Mouse (Mus musculus): ENCODE data around the gene Ttc28. TPM values are rescaled to one million over a fixed set of nuclear protein-coding genes. Genes with fewer than 3 reads are reported as not detected.
"Not testable (repeated sequence)": the region's sequence is repeated elsewhere in the genome, so short reads cannot be mapped to it uniquely, and the experiment has no call there.

Ttc28 gene
- 0.83 and 2.7 TPM in 2 replicates for total RNA-seq (2014; rRNA removed)
- polyA plus RNA-seq (2012; rRNA removed), result 0.45 and 0.81 TPM in 2 replicates

- no peak for DNase-seq (ENCODE audit: extremely low read depth, low read depth, low spot score)
- Histone ChIP-seq H3K79me2 (ENCODE audit: control insufficient read depth, insufficient read depth, low read length) (no peaks in the 10 kb centered on the region), H3K4me3 (ENCODE audit: insufficient read depth, low read depth, low read length) (peak within 1 kb of the TSS; percentile 65), H3K9ac (ENCODE audit: low read depth, low read length) (peak within 1 kb of the TSS; percentile 93), H3K27ac (replicated peaks; ENCODE audit: insufficient read depth, low read depth, low read length) (no peak within 1 kb of the TSS), H3K4me1 (ENCODE audit: control insufficient read depth, insufficient read depth, low read length) (peaks cover 2% of the 10 kb centered on the region; the same call in 1 of the 2 replicates), H3K27me3 (ENCODE audit: control insufficient read depth, insufficient read depth, low read length) (no peaks in the 10 kb centered on the region), H3K36me3 (ENCODE audit: control insufficient read depth, insufficient read depth, low read length) (no peaks in the 10 kb centered on the region)
- 1% methylated on average over 87 of the region's 101 CpGs for WGBS
- TF ChIP-seq CTCF (IDR thresholded peaks at IDR 0.05; ENCODE audit: low read depth, low read length), result no peak
- no peak for TF ChIP-seq POLR2A (IDR thresholded peaks at IDR 0.05; ENCODE audit: extremely low read depth, insufficient read depth, low read length)
Measured at GRCm38 (mm10) chr5:110879584-110880374, at the start of gene Ttc28. Gene Ttc28 (plus strand): TSS chr5:110879803.

GRCm38 (mm10) chr5:110831036-110831720 lies 48.4 kb upstream of the Ttc28 start:
- Histone ChIP-seq H3K27ac (replicated peaks; ENCODE audit: insufficient read depth, low read depth, low read length) (no peak overlapping the region), H3K4me1 (ENCODE audit: control insufficient read depth, insufficient read depth, low read length) (no peaks in the 10 kb centered on the region), H3K79me2 (ENCODE audit: control insufficient read depth, insufficient read depth, low read length) (no peaks in the 10 kb centered on the region), H3K36me3 (ENCODE audit: control insufficient read depth, insufficient read depth, low read length) (peaks cover 12% of the 10 kb centered on the region), H3K9ac (ENCODE audit: low read depth, low read length) (no peak overlapping the region), H3K27me3 (ENCODE audit: control insufficient read depth, insufficient read depth, low read length) (no peaks in the 10 kb centered on the region), H3K4me3 (ENCODE audit: insufficient read depth, low read depth, low read length) (no peak overlapping the region)
- no peak for DNase-seq (ENCODE audit: extremely low read depth, low read depth, low spot score)
- WGBS, result 93% methylated on average over 5 of the region's 5 CpGs
- TF ChIP-seq POLR2A (IDR thresholded peaks at IDR 0.05; ENCODE audit: extremely low read depth, insufficient read depth, low read length) (no peak), CTCF (IDR thresholded peaks at IDR 0.05; ENCODE audit: low read depth, low read length) (no peak)

GRCm38 (mm10) chr5:110835959-110836358 lies 43.6 kb upstream of the Ttc28 start:
- H3K36me3 ChIP-seq (ENCODE audit: control insufficient read depth, insufficient read depth, low read length), result peaks cover 6% of the 10 kb centered on the region; the same call in 1 of the 2 replicates
- no peak for DNase-seq (ENCODE audit: extremely low read depth, low read depth, low spot score)
- TF ChIP-seq CTCF (IDR thresholded peaks at IDR 0.05; ENCODE audit: low read depth, low read length) (peak; percentile 68), POLR2A (IDR thresholded peaks at IDR 0.05; ENCODE audit: extremely low read depth, insufficient read depth, low read length) (no peak)
- H3K27ac ChIP-seq (replicated peaks; ENCODE audit: insufficient read depth, low read depth, low read length), result no peak overlapping the region
- H3K79me2 ChIP-seq (ENCODE audit: control insufficient read depth, insufficient read depth, low read length), result no peaks in the 10 kb centered on the region
- H3K9ac ChIP-seq (ENCODE audit: low read depth, low read length), result no peak overlapping the region
- H3K4me1 ChIP-seq (ENCODE audit: control insufficient read depth, insufficient read depth, low read length), result peaks cover 5% of the 10 kb centered on the region
- 65% methylated on average over 3 of the region's 3 CpGs for WGBS
- H3K27me3 ChIP-seq (ENCODE audit: control insufficient read depth, insufficient read depth, low read length), result no peaks in the 10 kb centered on the region
- no peak overlapping the region for H3K4me3 ChIP-seq (ENCODE audit: insufficient read depth, low read depth, low read length)

- not testable (repeated sequence) for H3K4me3 ChIP-seq (ENCODE audit: insufficient read depth, low read depth, low read length); DNase-seq (ENCODE audit: extremely low read depth, low read depth, low spot score); H3K4me1 ChIP-seq (ENCODE audit: control insufficient read depth, insufficient read depth, low read length); H3K36me3 ChIP-seq (ENCODE audit: control insufficient read depth, insufficient read depth, low read length); H3K79me2 ChIP-seq (ENCODE audit: control insufficient read depth, insufficient read depth, low read length); H3K27me3 ChIP-seq (ENCODE audit: control insufficient read depth, insufficient read depth, low read length); H3K9ac ChIP-seq (ENCODE audit: low read depth, low read length); H3K27ac ChIP-seq (replicated peaks; ENCODE audit: insufficient read depth, low read depth, low read length)
- WGBS, result 95% methylated on average over 5 of the region's 5 CpGs
Measured at GRCm38 (mm10) chr5:110838016-110838415, 41.6 kb upstream of the Ttc28 start.

- peak overlapping the region; percentile 73 for H3K4me3 ChIP-seq (ENCODE audit: insufficient read depth, low read depth, low read length)
- H3K4me1 ChIP-seq (ENCODE audit: control insufficient read depth, insufficient read depth, low read length), result peaks cover 5% of the 10 kb centered on the region
- no peaks in the 10 kb centered on the region for H3K36me3 ChIP-seq (ENCODE audit: control insufficient read depth, insufficient read depth, low read length)
- WGBS, result 8% methylated on average over 28 of the region's 28 CpGs
- TF ChIP-seq POLR2A (IDR thresholded peaks at IDR 0.05; ENCODE audit: extremely low read depth, insufficient read depth, low read length) (no peak; the same call in 1 of the 2 replicates), CTCF (IDR thresholded peaks at IDR 0.05; ENCODE audit: low read depth, low read length) (no peak)
- no peak for DNase-seq (ENCODE audit: extremely low read depth, low read depth, low spot score)
- peak overlapping the region; percentile 79 for H3K9ac ChIP-seq (ENCODE audit: low read depth, low read length)
- no peaks in the 10 kb centered on the region for H3K79me2 ChIP-seq (ENCODE audit: control insufficient read depth, insufficient read depth, low read length)
- H3K27ac ChIP-seq (replicated peaks; ENCODE audit: insufficient read depth, low read depth, low read length), result peak overlapping the region; percentile 30
- H3K27me3 ChIP-seq (ENCODE audit: control insufficient read depth, insufficient read depth, low read length), result no peaks in the 10 kb centered on the region
Measured at GRCm38 (mm10) chr5:110839038-110839677, 40.4 kb upstream of the Ttc28 start.
